Mouse (Mus musculus) intestine, embryonic 15.5 days (tissue): ENCODE results near the gene Atp8b5. TPM values are rescaled to one million over a fixed set of nuclear protein-coding genes. Genes with fewer than 3 reads are reported as not detected.

Experiments used
- ATAC-seq: fragments of 200-750 bp; cut with Nextera tagmentation; 2 replicates; pipeline ENCODE4 v1.8.0; 2017; ENCODE audit warnings: moderate TSS enrichment, moderate library complexity
- H3K27ac ChIP-seq: fragments of 300-500 bp; sonication (generic); 2 replicates; pipeline ENCODE4 v1.5.1; 2015; ENCODE audit warnings: mild to moderate bottlenecking, inconsistent platforms
- H3K27me3 ChIP-seq: fragments of 300-500 bp; sonication (generic); replicated peaks from 2 replicates; pipeline ENCODE4 v1.6.1; 2015; ENCODE audit warnings: inconsistent platforms
- H3K36me3 ChIP-seq: fragments of 300-500 bp; sonication (generic); 2 replicates; pipeline ENCODE4 v1.6.1; 2015; ENCODE audit warnings: inconsistent platforms
- H3K4me1 ChIP-seq: fragments of 300-500 bp; sonication (generic); replicated peaks from 2 replicates; pipeline ENCODE4 v1.6.1; 2015; ENCODE audit warnings: inconsistent platforms
- H3K4me2 ChIP-seq: fragments of 300-500 bp; sonication (generic); replicated peaks from 2 replicates; pipeline ENCODE4 v1.6.1; 2015; ENCODE audit warnings: mild to moderate bottlenecking, inconsistent platforms
- H3K4me3 ChIP-seq: fragments of 300-500 bp; sonication (generic); replicated peaks from 2 replicates; pipeline ENCODE4 v1.5.1; 2015; ENCODE audit warnings: inconsistent platforms
- H3K9ac ChIP-seq: fragments of 300-500 bp; sonication (generic); 2 replicates; pipeline ENCODE4 v1.6.1; 2015; ENCODE audit warnings: inconsistent platforms
- H3K9me3 ChIP-seq: fragments of 300-500 bp; sonication (generic); 2 replicates; pipeline ENCODE4 v1.6.1; 2016; ENCODE audit warnings: inconsistent platforms
- WGBS: fragments of 180-500 bp; shearing (Covaris S2); methylation state at CpG from one replicate; pipeline ENCODE4 v1.1.7; 2015; 5-methylcytosine and 5-hydroxymethylcytosine counted together
- polyA plus RNA-seq: library from polyadenylated mRNA; unstranded; fragments of >200 nt; fragmentation: Nextera tagmentation; extraction: Ambion mirVana; gene quantifications from 2 replicates; pipeline ENCODE4 v1.2.1, GENCODE M21; 2015

The Atp8b5 gene
- polyA plus RNA-seq, result 0.85 and 1.1 TPM in 2 replicates

DNA sequence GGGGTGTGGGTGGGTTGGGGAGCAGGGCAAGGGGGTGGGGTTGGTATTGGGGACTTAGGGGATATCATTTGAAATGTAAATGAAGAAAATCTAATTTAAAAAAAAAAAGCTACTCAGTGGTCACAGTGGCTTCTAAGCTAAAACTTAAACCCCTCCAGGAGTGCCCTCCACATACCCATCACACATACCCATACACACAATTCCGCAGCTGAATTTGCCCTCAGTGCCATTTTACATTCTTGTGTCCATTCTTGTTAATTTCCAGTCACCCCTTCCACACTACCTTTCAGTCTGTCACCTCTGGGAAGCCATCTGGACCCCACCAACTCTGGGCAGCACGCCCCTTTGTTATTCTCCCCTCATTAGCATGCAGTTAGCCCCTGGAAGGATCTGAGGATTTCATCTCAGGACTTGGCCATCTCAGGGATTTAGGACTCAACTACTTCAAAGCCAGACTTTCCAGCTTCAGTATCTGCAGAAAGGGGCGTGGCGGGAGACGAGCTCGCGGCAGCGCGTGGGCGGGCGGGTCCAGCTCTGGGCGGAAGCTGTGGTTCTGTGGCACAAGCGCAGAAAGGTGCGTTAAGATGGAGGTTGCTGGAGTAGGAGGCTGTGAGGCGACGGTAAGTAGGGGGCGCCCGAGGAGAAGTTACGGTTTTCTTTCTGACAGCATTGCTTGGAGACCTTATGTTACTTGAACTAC is at the start of gene Atp8b5:
Atp8b5 (plus strand) TSS at position 537 of the 700 bp plus-strand sequence.
- no peaks in the 10 kb centered on the region for H3K27me3 ChIP-seq
- no peak within 1 kb of the TSS for H3K27ac ChIP-seq
- no peaks in the 10 kb centered on the region for H3K36me3 ChIP-seq
- 1% methylated on average over 19 of the region's 19 CpGs for WGBS
- H3K9ac ChIP-seq, result peak within 1 kb of the TSS; percentile 41; the same call in 1 of the 2 replicates
- H3K4me1 ChIP-seq, result no peaks in the 10 kb centered on the region
- H3K4me2 ChIP-seq, result peak within 1 kb of the TSS; percentile 80
- no peaks in the 10 kb centered on the region for H3K9me3 ChIP-seq
- peak; percentile 95 for ATAC-seq
- H3K4me3 ChIP-seq, result peak within 1 kb of the TSS; percentile 28

DNA sequence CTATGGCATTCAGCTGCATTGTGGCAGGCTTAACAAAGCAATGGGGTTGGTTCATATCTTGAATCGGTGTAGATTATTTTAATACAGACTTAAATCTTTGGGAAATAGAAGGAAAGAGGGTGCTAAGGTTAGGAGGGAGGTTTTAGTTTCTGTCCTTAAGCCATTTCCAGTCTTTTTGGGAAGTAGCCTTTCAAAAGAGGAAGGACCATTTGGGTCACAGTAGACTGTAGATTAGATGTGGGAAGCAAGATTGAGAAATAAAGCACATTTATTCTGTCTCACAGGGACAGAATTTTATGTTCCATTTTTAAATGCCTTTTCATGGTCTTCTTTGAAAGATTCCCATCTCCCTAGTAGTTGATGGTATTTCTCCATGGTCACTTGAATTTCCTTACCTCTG is 49.0 kb upstream of the Atp8b5 start:
- Histone ChIP-seq H3K4me1 (no peaks in the 10 kb centered on the region), H3K9me3 (no peaks in the 10 kb centered on the region), H3K4me3 (no peak overlapping the region), H3K27ac (no peak overlapping the region), H3K36me3 (no peaks in the 10 kb centered on the region), H3K4me2 (no peak overlapping the region), H3K9ac (no peak overlapping the region), H3K27me3 (no peaks in the 10 kb centered on the region)
- ATAC-seq, result no peak
- 90% methylated on average over 1 of the region's 1 CpGs for WGBS

DNA sequence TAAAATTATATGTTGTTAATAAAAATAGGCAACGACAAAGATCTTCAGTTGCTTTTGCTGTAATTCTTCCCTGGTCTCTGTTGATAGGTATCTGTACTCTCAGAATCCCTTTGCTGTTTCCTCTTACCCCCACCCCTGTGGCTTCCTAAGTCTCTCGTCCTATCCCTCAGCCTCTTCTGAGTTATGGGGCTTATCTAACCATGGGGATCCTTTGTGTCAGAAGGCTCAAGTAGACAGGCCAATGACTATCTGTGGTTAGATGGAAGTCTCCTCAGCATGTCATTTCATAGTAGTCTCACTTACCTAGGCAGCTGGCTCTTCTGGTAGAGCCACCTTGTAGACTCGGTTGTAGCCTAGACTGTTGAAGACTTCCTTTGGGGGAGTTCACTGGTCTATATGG is 35.1 kb upstream of the Atp8b5 start:
- Histone ChIP-seq H3K9me3 (no peaks in the 10 kb centered on the region), H3K4me2 (no peak overlapping the region), H3K4me3 (no peak overlapping the region), H3K9ac (no peak overlapping the region), H3K36me3 (no peaks in the 10 kb centered on the region), H3K27ac (no peak overlapping the region), H3K27me3 (no peaks in the 10 kb centered on the region), H3K4me1 (no peaks in the 10 kb centered on the region)
- WGBS, result 94% methylated on average over 3 of the region's 3 CpGs
- no peak for ATAC-seq

GRCm38 (mm10) chr4:43232985-43233384 is 34.0 kb upstream of the Atp8b5 start:
- WGBS, result 92% methylated on average over 1 of the region's 1 CpGs
- H3K4me2 ChIP-seq, result no peak overlapping the region
- no peaks in the 10 kb centered on the region for H3K27me3 ChIP-seq
- H3K9me3 ChIP-seq, result no peaks in the 10 kb centered on the region
- no peak overlapping the region for H3K9ac ChIP-seq
- no peak overlapping the region for H3K27ac ChIP-seq
- no peaks in the 10 kb centered on the region for H3K36me3 ChIP-seq
- no peak for ATAC-seq
- no peak overlapping the region for H3K4me3 ChIP-seq
- H3K4me1 ChIP-seq, result no peaks in the 10 kb centered on the region

DNA sequence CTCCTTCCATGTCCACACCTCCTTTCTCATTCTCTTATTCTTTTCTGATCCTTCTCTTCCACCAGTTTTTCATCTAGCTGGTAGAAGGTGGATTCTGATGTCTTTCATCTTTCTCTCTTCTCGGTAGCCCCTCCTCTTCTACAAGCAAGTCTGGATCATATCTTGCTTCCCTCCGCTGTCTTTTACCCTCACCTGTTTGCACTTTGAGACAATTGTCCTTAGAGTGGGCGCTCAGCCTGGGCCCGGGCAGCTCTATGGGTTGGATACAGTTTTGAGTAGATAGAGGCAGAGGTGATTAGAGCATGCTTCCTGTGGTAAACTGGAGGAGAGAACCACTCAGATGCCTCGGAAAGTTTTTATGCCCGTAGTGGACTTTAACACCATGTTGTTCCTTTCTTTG is 33.5 kb upstream of the Atp8b5 start:
- H3K4me2 ChIP-seq, result no peak overlapping the region
- no peaks in the 10 kb centered on the region for H3K9me3 ChIP-seq
- no peaks in the 10 kb centered on the region for H3K27me3 ChIP-seq
- no peak overlapping the region for H3K9ac ChIP-seq
- H3K27ac ChIP-seq, result no peak overlapping the region
- H3K4me3 ChIP-seq, result no peak overlapping the region
- no peaks in the 10 kb centered on the region for H3K36me3 ChIP-seq
- no peaks in the 10 kb centered on the region for H3K4me1 ChIP-seq
- 84% methylated on average over 6 of the region's 6 CpGs for WGBS
- no peak for ATAC-seq

GRCm38 (mm10) chr4:43236898-43237297 is 30.1 kb upstream of the Atp8b5 start:
- Histone ChIP-seq H3K9ac (no peak overlapping the region), H3K4me2 (no peak overlapping the region), H3K27me3 (no peaks in the 10 kb centered on the region), H3K4me1 (no peaks in the 10 kb centered on the region), H3K9me3 (no peaks in the 10 kb centered on the region), H3K4me3 (no peak overlapping the region), H3K27ac (no peak overlapping the region), H3K36me3 (no peaks in the 10 kb centered on the region)
- WGBS, result 91% methylated on average over 9 of the region's 9 CpGs
- ATAC-seq, result no peak

GRCm38 (mm10) chr4:43240716-43241115 is 26.2 kb upstream of the Atp8b5 start:
- Histone ChIP-seq H3K4me2 (no peak overlapping the region), H3K36me3 (no peaks in the 10 kb centered on the region; the same call in 1 of the 2 replicates), H3K4me1 (no peaks in the 10 kb centered on the region), H3K27ac (no peak overlapping the region), H3K9ac (no peak overlapping the region), H3K27me3 (no peaks in the 10 kb centered on the region), H3K9me3 (no peaks in the 10 kb centered on the region), H3K4me3 (no peak overlapping the region)
- 88% methylated on average over 1 of the region's 1 CpGs for WGBS
- no peak for ATAC-seq

DNA sequence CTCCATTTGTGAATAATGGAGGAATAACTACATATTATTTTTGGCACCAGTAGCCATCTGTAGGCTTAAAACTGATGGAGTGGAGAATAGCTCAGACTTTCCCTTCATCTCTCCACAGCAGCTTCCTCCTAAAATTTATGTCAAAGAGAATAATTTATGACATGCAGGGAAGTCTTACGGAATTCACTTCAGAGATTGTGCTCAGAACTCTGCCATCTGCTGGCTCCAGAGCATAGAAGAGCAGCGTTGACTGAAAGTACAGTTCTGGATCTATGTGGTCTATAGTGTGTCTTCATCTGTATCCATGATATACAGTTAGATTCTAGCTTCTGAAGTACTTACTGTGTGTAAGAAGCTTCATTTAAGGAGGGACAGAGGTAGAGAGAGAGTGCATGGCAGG is 22.9 kb upstream of the Atp8b5 start:
- H3K4me1 ChIP-seq, result no peaks in the 10 kb centered on the region
- WGBS, result 36% methylated on average over 2 of the region's 2 CpGs

DNA sequence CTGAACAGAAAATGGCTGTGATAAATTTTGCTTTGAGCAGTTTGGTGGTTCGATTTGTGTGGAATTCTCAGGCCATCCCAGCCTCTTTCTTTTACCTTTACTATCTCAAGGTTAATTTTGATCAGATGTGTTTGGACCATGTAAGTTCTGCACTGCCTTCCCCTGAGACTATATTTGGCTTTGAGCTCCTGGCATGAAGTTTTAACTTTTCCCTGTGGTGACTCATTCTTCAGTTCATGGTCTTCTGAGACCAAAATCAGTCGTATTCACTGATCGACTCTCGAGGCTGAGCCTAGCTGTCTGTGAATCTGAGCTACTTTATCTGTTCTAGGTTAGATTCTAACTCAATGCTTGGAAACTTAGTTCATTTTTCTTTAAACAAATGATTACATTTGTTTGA is 21.2 kb upstream of the Atp8b5 start:
- H3K9me3 ChIP-seq, result no peaks in the 10 kb centered on the region
- no peak for ATAC-seq
- H3K36me3 ChIP-seq, result no peaks in the 10 kb centered on the region; the same call in 1 of the 2 replicates
- H3K27ac ChIP-seq, result no peak overlapping the region
- 87% methylated on average over 4 of the region's 4 CpGs for WGBS
- no peaks in the 10 kb centered on the region for H3K27me3 ChIP-seq
- H3K4me3 ChIP-seq, result no peak overlapping the region
- H3K4me2 ChIP-seq, result no peak overlapping the region
- no peaks in the 10 kb centered on the region for H3K4me1 ChIP-seq
- no peak overlapping the region for H3K9ac ChIP-seq

More for the DNA sequence above, 22.9 kb upstream of the Atp8b5 start:
- no peaks in the 10 kb centered on the region for H3K27me3 ChIP-seq
- no peaks in the 10 kb centered on the region for H3K9me3 ChIP-seq
- no peak overlapping the region for H3K27ac ChIP-seq
- H3K9ac ChIP-seq, result no peak overlapping the region
- H3K4me2 ChIP-seq, result no peak overlapping the region
- ATAC-seq, result no peak
- no peaks in the 10 kb centered on the region; the same call in 1 of the 2 replicates for H3K36me3 ChIP-seq
- no peak overlapping the region for H3K4me3 ChIP-seq

GRCm38 (mm10) chr4:43248026-43248425 is 18.9 kb upstream of the Atp8b5 start:
- H3K4me2 ChIP-seq, result no peak overlapping the region
- H3K9me3 ChIP-seq, result no peaks in the 10 kb centered on the region
- no peak overlapping the region for H3K4me3 ChIP-seq
- H3K4me1 ChIP-seq, result no peaks in the 10 kb centered on the region
- no peak overlapping the region for H3K9ac ChIP-seq
- H3K27me3 ChIP-seq, result no peaks in the 10 kb centered on the region
- no peak overlapping the region for H3K27ac ChIP-seq
- WGBS, result 76% methylated on average over 7 of the region's 7 CpGs
- no peak for ATAC-seq
- H3K36me3 ChIP-seq, result no peaks in the 10 kb centered on the region; the same call in 1 of the 2 replicates

- Histone ChIP-seq H3K27ac (no peak overlapping the region), H3K4me3 (no peak overlapping the region), H3K27me3 (no peaks in the 10 kb centered on the region), H3K4me2 (no peak overlapping the region), H3K4me1 (no peaks in the 10 kb centered on the region), H3K9ac (no peak overlapping the region), H3K9me3 (no peaks in the 10 kb centered on the region), H3K36me3 (no peaks in the 10 kb centered on the region; the same call in 1 of the 2 replicates)
- 79% methylated on average over 2 of the region's 2 CpGs for WGBS
- no peak for ATAC-seq
These were observed 18.1 kb upstream of the Atp8b5 start for GRCm38 (mm10) chr4:43248909-43249308.

DNA sequence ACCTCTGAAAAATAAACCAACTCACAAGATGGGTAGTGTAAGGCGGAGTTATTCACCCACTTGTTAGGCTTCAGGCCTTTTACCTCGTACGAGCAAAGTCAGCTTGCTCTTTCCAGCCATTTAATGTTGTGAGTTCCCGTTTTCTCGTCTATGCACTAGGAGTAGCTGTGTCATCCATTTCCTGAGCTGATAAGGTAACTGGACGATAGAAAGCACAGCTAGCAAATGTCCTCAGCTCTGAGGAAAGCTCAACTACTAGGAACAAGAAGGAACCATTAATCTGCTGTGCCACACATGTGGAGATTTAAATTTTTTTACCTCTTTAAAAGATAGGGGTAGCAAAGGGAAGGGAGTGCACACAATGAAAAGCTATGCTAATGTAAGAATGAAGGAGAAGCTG is 15.7 kb upstream of the Atp8b5 start:
- H3K36me3 ChIP-seq, result no peaks in the 10 kb centered on the region
- H3K9me3 ChIP-seq, result no peaks in the 10 kb centered on the region
- H3K27ac ChIP-seq, result no peak overlapping the region
- no peaks in the 10 kb centered on the region for H3K4me1 ChIP-seq
- ATAC-seq, result no peak
- no peak overlapping the region for H3K9ac ChIP-seq
- H3K4me3 ChIP-seq, result no peak overlapping the region
- H3K27me3 ChIP-seq, result no peaks in the 10 kb centered on the region
- no peak overlapping the region for H3K4me2 ChIP-seq
- WGBS, result 68% methylated on average over 6 of the region's 6 CpGs

- 100% methylated on average over 2 of the region's 2 CpGs for WGBS
- H3K27me3 ChIP-seq, result no peaks in the 10 kb centered on the region
- H3K4me3 ChIP-seq, result no peak overlapping the region
- H3K9ac ChIP-seq, result no peak overlapping the region
- no peak overlapping the region for H3K4me2 ChIP-seq
- no peak overlapping the region for H3K27ac ChIP-seq
- H3K36me3 ChIP-seq, result no peaks in the 10 kb centered on the region
- H3K4me1 ChIP-seq, result no peaks in the 10 kb centered on the region; the same call in 1 of the 2 replicates
- no peaks in the 10 kb centered on the region for H3K9me3 ChIP-seq
- ATAC-seq, result no peak
These were observed 9.9 kb upstream of the Atp8b5 start for GRCm38 (mm10) chr4:43257040-43257439.
